Mouse (Mus musculus) CH12.LX (cell line): ENCODE data around the gene Hpca. TPM values are rescaled to one million over a fixed set of nuclear protein-coding genes. Genes with fewer than 3 reads are reported as not detected.

Experiments used
- DNase-seq: peaks from one replicate; pipeline ENCODE4 v3.0.0-alpha.2; 2013; ENCODE audit errors: extremely low read depth
- H3K27ac ChIP-seq: 2 replicates; pipeline ENCODE4 v1.5.1; 2012; ENCODE audit warnings: low read depth, mild to moderate bottlenecking, control low read depth, moderate library complexity; ENCODE audit not compliant: insufficient read depth
- H3K27me3 ChIP-seq: replicated peaks from 2 replicates; pipeline ENCODE3; 2012; ENCODE audit warnings: inconsistent platforms
- H3K36me3 ChIP-seq, 2 experiments: replicated peaks in 1 of 2; 2 replicates each; pipeline versions ENCODE3 to v1.6.1; 2012; ENCODE audit warnings: inconsistent platforms in 1 of 2, low read length in 1 of 2, mild to moderate bottlenecking in 1 of 2, mixed read lengths in 1 of 2, moderate library complexity in 1 of 2; ENCODE audit not compliant: control insufficient read depth in 1 of 2, insufficient read depth in 1 of 2
- H3K4me1 ChIP-seq, 2 experiments: 2 replicates each; pipeline ENCODE4 v1.6.1; 2012; ENCODE audit warnings: inconsistent platforms in 1 of 2, moderate library complexity in 1 of 2; ENCODE audit not compliant: insufficient read depth in 2 of 2, control insufficient read depth in 1 of 2
- H3K4me2 ChIP-seq: 2 replicates; pipeline ENCODE4 v1.6.1; 2012; ENCODE audit warnings: low read depth, mild to moderate bottlenecking, control low read depth; ENCODE audit not compliant: poor library complexity, insufficient read depth, severe bottlenecking
- H3K4me3 ChIP-seq, 3 experiments: fragments of 150-350 bp in 1 of 3; sonication (generic) in 1 of 3; replicated peaks in 1 of 3; 2 replicates each; pipeline versions ENCODE3 to v1.5.1; 2011 to 2012; ENCODE audit warnings: low read depth in 2 of 3, low read length in 2 of 3, mild to moderate bottlenecking in 2 of 3, moderate library complexity in 2 of 3, control low read depth in 1 of 3, improper control_type of control experiment in 1 of 3, inconsistent platforms in 1 of 3, mixed read lengths in 1 of 3; ENCODE audit not compliant: poor library complexity in 1 of 3
- H3K79me2 ChIP-seq: replicated peaks from 2 replicates; pipeline ENCODE4 v1.6.1; 2012; ENCODE audit warnings: mild to moderate bottlenecking, moderate library complexity; ENCODE audit not compliant: control insufficient read depth, poor library complexity, insufficient read depth, severe bottlenecking; ENCODE audit errors: extremely low read depth
- H3K9ac ChIP-seq: 2 replicates; pipeline ENCODE4 v1.6.1; 2012; ENCODE audit warnings: low read depth, mild to moderate bottlenecking, control low read depth, moderate library complexity; ENCODE audit not compliant: insufficient read depth
- H3K9me3 ChIP-seq: replicated peaks from 2 replicates; pipeline ENCODE3; 2012; ENCODE audit warnings: low read length, inconsistent platforms, mixed read lengths
- BHLHE40 ChIP-seq: IDR thresholded peaks from 2 replicates; pipeline ENCODE4 v1.6.1; 2011; ENCODE audit warnings: mild to moderate bottlenecking, low read depth, low read length, improper control_type of control experiment
- CHD1 ChIP-seq: IDR thresholded peaks from 2 replicates; pipeline ENCODE4 v1.6.1; 2012; ENCODE audit warnings: low read depth, low read length, improper control_type of control experiment, inconsistent platforms
- E2F4 ChIP-seq: IDR thresholded peaks from 2 replicates; pipeline ENCODE4 v1.6.1; 2011; ENCODE audit warnings: low read depth, low read length, improper control_type of control experiment; ENCODE audit not compliant: insufficient replicate concordance
- MAFK ChIP-seq: IDR thresholded peaks from 2 replicates; pipeline ENCODE4 v1.6.1; 2011; ENCODE audit warnings: low read length, improper control_type of control experiment; ENCODE audit not compliant: insufficient replicate concordance
- NELFE ChIP-seq: IDR thresholded peaks from 2 replicates; pipeline ENCODE4 v1.6.1; 2011; ENCODE audit warnings: low read depth, low read length, improper control_type of control experiment
- POLR2A ChIP-seq: IDR thresholded peaks from 2 replicates; pipeline ENCODE4 v1.6.1; 2011; ENCODE audit warnings: low read depth, mild to moderate bottlenecking, improper control_type of control experiment, low read length
- RAD21 ChIP-seq: IDR thresholded peaks from 2 replicates; pipeline ENCODE4 v1.6.1; 2011; ENCODE audit warnings: low read depth, mild to moderate bottlenecking, low read length, improper control_type of control experiment, moderate library complexity
- UBTF ChIP-seq: IDR thresholded peaks from 2 replicates; pipeline ENCODE4 v1.6.1; 2012; ENCODE audit warnings: low read depth, mild to moderate bottlenecking, inconsistent platforms, low read length, improper control_type of control experiment, moderate library complexity
- dilution Hi-C: fragments of 300-500 bp; cut with MboI; formaldehyde crosslinking; loops from 2 replicates; pipeline ENCODE4 v1.14.3; 2020; ENCODE audit warnings: low sequenced_read_pairs; ENCODE audit not compliant: extremely low pct_unique_long_range_greater_than_20kb, extremely low pct_ligation_motif_present
- in situ Hi-C: fragments of 300-500 bp; cut with MboI; formaldehyde crosslinking; loops from 3 replicates; pipeline ENCODE4 v1.14.3; 2019; ENCODE audit warnings: low sequenced_read_pairs, low pct_ligation_motif_present, low pct_unique_long_range_greater_than_20kb, mixed read lengths
- polyA plus RNA-seq: library from polyadenylated mRNA; unstranded; fragments of >175 nt; gene quantifications from 2 replicates; pipeline ENCODE4 v1.2.1, GENCODE M21; 2012; ENCODE audit warnings: low read depth; ENCODE audit not compliant: insufficient read length
- total RNA-seq, 2 experiments: library from RNA; depleted of rRNA; stranded (reverse); fragments of 300-350 nt in 1 of 2; fragments of >200 nt in 1 of 2; gene quantifications; 2 replicates each; pipeline ENCODE4 v1.2.3; 2012 to 2014

Hpca gene
- total and polyA plus RNA-seq, 3 experiments: 1.3 to 28.5 (median 2.9) TPM

GRCm38 (mm10) chr4:129129387-129129786, 7.6 kb upstream of the Hpca start:
- dilution Hi-C loops: no loop called here
- TF ChIP-seq MAFK (0 out of 2 replicates have a peak, but pooled peaks have one; percentile 56), NELFE (no peak)
- Histone ChIP-seq H3K9me3 (no peaks in the 10 kb centered on the region), H3K79me2 (no peaks in the 10 kb centered on the region), H3K36me3 (no peaks in the 10 kb centered on the region), H3K4me2 (peak overlapping the region; percentile 55), H3K27me3 (peaks cover 58% of the 10 kb centered on the region), H3K9ac (0 out of 2 replicates have a peak overlapping the region, but pooled peaks have one; percentile 5), H3K4me1 (peaks cover 12 to 19% of the 10 kb centered on the region in 2 experiments), H3K4me3 (no peak overlapping the region), H3K27ac (no peak overlapping the region)
- DNase-seq: no peak
- in situ Hi-C loops: no loop called here

GRCm38 (mm10) chr4:129128582-129129338, 6.9 kb upstream of the Hpca start:
- no peaks in the 10 kb centered on the region for H3K9me3 ChIP-seq
- no peak overlapping the region for H3K27ac ChIP-seq
- 0 out of 2 replicates have a peak, but pooled peaks have one; percentile 31 for TF ChIP-seq BHLHE40
- no peak for TF ChIP-seq UBTF
- TF ChIP-seq, all 38 proteins: peak for 1
- Histone ChIP-seq H3K9ac (no peak overlapping the region), H3K79me2 (no peaks in the 10 kb centered on the region), H3K27me3 (peaks cover 58% of the 10 kb centered on the region), H3K4me1 (peaks cover 12 to 19% of the 10 kb centered on the region in 2 experiments), H3K36me3 (no peaks in the 10 kb centered on the region), H3K4me3 (no peak overlapping the region), H3K4me2 (no peak overlapping the region)
- in situ Hi-C loops (no loop called here), dilution Hi-C loops (no loop called here)
- DNase-seq: no peak

GRCm38 (mm10) chr4:129125736-129126451, 4.1 kb upstream of the Hpca start:
- DNase-seq: no peak
- no peak overlapping the region for H3K4me3 ChIP-seq
- H3K79me2 ChIP-seq: no peaks in the 10 kb centered on the region
- dilution Hi-C loops (no loop called here), in situ Hi-C loops (no loop called here)
- H3K9me3 ChIP-seq: no peaks in the 10 kb centered on the region
- no peaks in the 10 kb centered on the region for H3K36me3 ChIP-seq
- H3K4me2 ChIP-seq: no peak overlapping the region
- TF ChIP-seq CHD1 (no peak), E2F4 (no peak), POLR2A (no peak), RAD21 (no peak)
- peaks cover 12% of the 10 kb centered on the region in 2 experiments for H3K4me1 ChIP-seq
- no peak overlapping the region for H3K27ac ChIP-seq
- H3K9ac ChIP-seq: no peak overlapping the region
- peaks cover 65% of the 10 kb centered on the region for H3K27me3 ChIP-seq
